Mouse (Mus musculus): ENCODE data around the gene Agrn. TPM values are rescaled to one million over a fixed set of nuclear protein-coding genes. Genes with fewer than 3 reads are reported as not detected.

Gene Agrn
- polyA plus RNA-seq, 1 experiment: 50.8 TPM

Other genes with a start within 250 kb of the Agrn start
- gene C1qtnf12, start 235.2 kb downstream of the Agrn start, polyA plus RNA-seq (2012; rRNA removed): 77.0 and 151 TPM in 2 replicates
- 5.9 and 6.0 TPM in 2 replicates for gene B3galt6, start 204.8 kb downstream of the Agrn start, polyA plus RNA-seq (2012; rRNA removed)
- gene Sdf4, start 204.6 kb downstream of the Agrn start, polyA plus RNA-seq (2012; rRNA removed): 77.4 and 77.7 TPM in 2 replicates
- gene Tnfrsf4, start 183.6 kb downstream of the Agrn start, polyA plus RNA-seq (2012; rRNA removed): 7.4 and 8.8 TPM in 2 replicates
- 5.9 and 6.6 TPM in 2 replicates for gene Tnfrsf18, start 171.3 kb downstream of the Agrn start, polyA plus RNA-seq (2012; rRNA removed)
- 6.6 and 9.2 TPM in 2 replicates for gene Ttll10, start 138.1 kb downstream of the Agrn start, polyA plus RNA-seq (2012; rRNA removed)
- 17.1 and 21.9 TPM in 2 replicates for gene 9430015G10Rik, start 87.5 kb downstream of the Agrn start, polyA plus RNA-seq (2012; rRNA removed)
- 0.22 and 0.25 TPM in 2 replicates for gene Rnf223, start 67.0 kb downstream of the Agrn start, polyA plus RNA-seq (2012; rRNA removed)
- gene Isg15, start 3.3 kb upstream of the Agrn start, polyA plus RNA-seq (2012; rRNA removed): 31.7 and 56.0 TPM in 2 replicates
- 1.9 and 2.9 TPM in 2 replicates for gene AW011738, start 5.8 kb upstream of the Agrn start, polyA plus RNA-seq (2012; rRNA removed)
- 0.14 and 0.20 TPM in 2 replicates for gene Perm1, start 18.4 kb upstream of the Agrn start, polyA plus RNA-seq (2012; rRNA removed)
- 35.2 and 48.1 TPM in 2 replicates for gene Plekhn1, start 37.4 kb upstream of the Agrn start, polyA plus RNA-seq (2012; rRNA removed)
- 65.2 and 67.2 TPM in 2 replicates for gene Noc2l, start 38.5 kb upstream of the Agrn start, polyA plus RNA-seq (2012; rRNA removed)
- 0.06 and 0.30 TPM in 2 replicates for gene Samd11, start 58.2 kb upstream of the Agrn start, polyA plus RNA-seq (2012; rRNA removed)
- not detected in 2 replicates for gene Vmn2r-ps159, start 133.6 kb upstream of the Agrn start, polyA plus RNA-seq (2012; rRNA removed)